Mouse (Mus musculus) lung, postnatal 4 days (tissue): ENCODE data around the gene Gimap7.

Experiments
- DNase-seq, 2 experiments: peaks; one replicate each; pipeline ENCODE4 v3.0.0; 2021

Gimap7 gene

GRCm38 (mm10) chr6:48742422-48743351, 24.3 kb downstream of the Gimap7 start:
- DNase-seq = peak; percentile 20 to 53

- DNase-seq = no peak
These were observed 27.1 kb downstream of the Gimap7 start for GRCm38 (mm10) chr6:48745490-48745889.

- peak; percentile 68 to 69 for DNase-seq
These were observed 27.8 kb downstream of the Gimap7 start, which contains the start of gene Gimap5 for GRCm38 (mm10) chr6:48745959-48746889. TSS of gene Gimap5 (plus strand) at chr6:48746197.

- peak; percentile 33 to 48 for DNase-seq
These were observed 28.9 kb downstream of the Gimap7 start for GRCm38 (mm10) chr6:48747091-48747966.

- DNase-seq = no peak
These were observed 45.3 kb downstream of the Gimap7 start for GRCm38 (mm10) chr6:48763567-48764270.

- no peak for DNase-seq
These were observed 46.1 kb downstream of the Gimap7 start for GRCm38 (mm10) chr6:48764496-48764895.

- peak in 1 of 2 experiments; percentile 42 for DNase-seq
These were observed 49.9 kb downstream of the Gimap7 start for GRCm38 (mm10) chr6:48768178-48768869.

- no peak for DNase-seq
These were observed 50.5 kb downstream of the Gimap7 start for GRCm38 (mm10) chr6:48768933-48769332.

- no peak for DNase-seq
These were observed 52.3 kb downstream of the Gimap7 start, which contains the start of gene Gimap3 for GRCm38 (mm10) chr6:48770696-48771095. TSS of gene Gimap3 (minus strand) at chr6:48770851.

- peak; percentile 77 to 86 for DNase-seq
These were observed 53.6 kb downstream of the Gimap7 start for GRCm38 (mm10) chr6:48772030-48772429.
